Mouse (Mus musculus): ENCODE measurements at regions not wholly inside any gene's neighbourhood (a gene's known extent, or its start where the extent isn't known, plus 50 kb on each side); places are given as distances from the start of the nearest gene placed in this dataset.

- no peak for DNase-seq (ENCODE audit: low spot score in 2 of 2)
Measured at GRCm38 (mm10) chr3:49096118-49096517, 661.0 kb downstream of the Pcdh18 start.

- peak; percentile 44 to 55 for DNase-seq (ENCODE audit: low spot score in 2 of 2)
Measured at GRCm38 (mm10) chr3:49093818-49094680, 663.1 kb downstream of the Pcdh18 start.

GRCm38 (mm10) chr3:49068801-49069200 is 688.3 kb downstream of the Pcdh18 start:
- no peak for DNase-seq (ENCODE audit: low spot score in 2 of 2)

GRCm38 (mm10) chr3:49062081-49062480 is 695.0 kb downstream of the Pcdh18 start:
- no peak for DNase-seq (ENCODE audit: low spot score in 2 of 2)

- DNase-seq (ENCODE audit: low spot score in 2 of 2) = no peak
Measured at GRCm38 (mm10) chr3:49032981-49033380, 724.1 kb downstream of the Pcdh18 start.

- DNase-seq (ENCODE audit: low spot score in 2 of 2) = no peak
Measured at GRCm38 (mm10) chr3:49009211-49009967, 747.7 kb downstream of the Pcdh18 start.
